Mouse (Mus musculus): ENCODE measurements around the gene Acot8. TPM values are rescaled to one million over a fixed set of nuclear protein-coding genes. Genes with fewer than 3 reads are reported as not detected.
A peak's percentile ranks its signal among the peaks of the same experiment; 100 is the strongest.

Acot8 gene
- polyA plus RNA-seq, 3 experiments from 2014 or later, result 34.5 to 45.6 (median 39.3) TPM

DNA sequence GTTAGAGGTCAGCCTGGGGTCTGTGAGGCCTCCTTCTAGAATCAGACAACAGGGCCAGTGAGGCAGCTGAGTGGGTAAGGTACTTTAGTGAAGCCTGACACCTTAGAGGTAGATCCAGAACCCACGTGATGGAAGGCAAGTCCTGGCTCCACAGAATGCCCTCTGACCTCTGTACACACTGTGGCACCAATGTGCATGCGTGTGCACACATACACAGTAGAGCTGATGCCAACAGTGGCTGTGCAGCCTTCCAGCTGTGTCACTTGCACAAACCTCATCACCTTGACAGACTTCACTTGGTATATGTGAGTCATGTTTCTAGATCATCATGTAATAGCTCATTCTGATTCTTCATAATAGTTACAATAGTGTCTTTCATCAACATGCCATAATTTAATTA is 52.2 kb downstream of the Acot8 start:
- ATAC-seq, result no peak

DNA sequence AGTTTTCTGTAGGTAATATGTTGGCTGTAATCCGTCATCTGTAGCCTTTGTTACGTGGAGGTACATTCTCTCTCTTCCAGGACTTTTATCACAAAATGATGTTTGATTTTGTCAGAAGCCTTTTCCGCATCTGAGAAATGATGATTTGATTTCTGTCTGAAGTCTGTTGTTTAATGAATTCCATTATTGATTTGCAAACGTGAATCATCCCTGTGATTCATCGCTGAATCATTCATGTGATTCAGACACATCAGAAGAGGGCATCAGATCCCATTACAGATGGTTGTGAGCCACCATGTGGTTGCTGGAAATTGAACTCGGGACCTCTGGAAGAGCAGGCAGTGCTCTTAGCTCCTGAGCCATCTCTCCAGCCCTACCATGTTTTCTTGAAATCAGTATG is 55.7 kb downstream of the Acot8 start:
- no peak for ATAC-seq

DNA sequence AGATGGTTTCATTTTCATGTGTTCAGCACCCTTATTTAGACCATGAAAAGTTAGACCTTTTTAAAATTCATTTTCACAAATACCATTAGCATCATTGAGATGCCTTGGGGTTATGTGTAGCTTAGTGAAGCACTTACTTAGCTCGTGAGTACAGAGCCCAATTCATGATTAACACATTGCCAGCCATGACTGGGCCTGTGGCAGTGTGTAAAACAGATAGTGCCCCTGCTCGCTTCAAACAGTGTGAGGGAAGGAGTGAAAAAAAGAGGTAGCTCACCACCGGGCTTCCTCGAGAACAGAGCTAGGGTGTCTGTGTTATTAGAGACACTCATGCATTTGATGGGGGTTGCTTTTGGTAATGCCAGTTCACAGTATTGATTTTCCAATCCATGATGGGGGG is 56.5 kb downstream of the Acot8 start:
- ATAC-seq, result no peak

DNA sequence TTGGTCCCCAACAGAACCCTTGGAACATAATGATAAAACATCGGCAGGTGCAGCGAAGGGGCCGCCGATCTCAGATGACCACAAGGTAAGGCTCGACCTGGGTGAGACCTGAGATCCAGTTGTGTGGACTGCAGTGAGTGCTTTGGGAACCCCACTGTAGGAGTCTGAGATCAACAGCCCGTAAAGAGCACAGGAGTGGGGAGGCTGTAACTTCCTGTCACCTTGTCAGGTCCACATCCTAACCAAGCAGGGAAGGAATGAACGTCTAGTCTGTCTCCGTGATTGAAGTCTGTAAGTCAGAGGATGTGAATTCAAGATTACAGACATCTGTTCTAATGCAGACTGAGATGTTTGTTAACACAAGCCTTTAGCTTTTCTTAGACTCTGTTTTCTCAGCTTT is 58.0 kb downstream of the Acot8 start:
- ATAC-seq, result peak; percentile 59

DNA sequence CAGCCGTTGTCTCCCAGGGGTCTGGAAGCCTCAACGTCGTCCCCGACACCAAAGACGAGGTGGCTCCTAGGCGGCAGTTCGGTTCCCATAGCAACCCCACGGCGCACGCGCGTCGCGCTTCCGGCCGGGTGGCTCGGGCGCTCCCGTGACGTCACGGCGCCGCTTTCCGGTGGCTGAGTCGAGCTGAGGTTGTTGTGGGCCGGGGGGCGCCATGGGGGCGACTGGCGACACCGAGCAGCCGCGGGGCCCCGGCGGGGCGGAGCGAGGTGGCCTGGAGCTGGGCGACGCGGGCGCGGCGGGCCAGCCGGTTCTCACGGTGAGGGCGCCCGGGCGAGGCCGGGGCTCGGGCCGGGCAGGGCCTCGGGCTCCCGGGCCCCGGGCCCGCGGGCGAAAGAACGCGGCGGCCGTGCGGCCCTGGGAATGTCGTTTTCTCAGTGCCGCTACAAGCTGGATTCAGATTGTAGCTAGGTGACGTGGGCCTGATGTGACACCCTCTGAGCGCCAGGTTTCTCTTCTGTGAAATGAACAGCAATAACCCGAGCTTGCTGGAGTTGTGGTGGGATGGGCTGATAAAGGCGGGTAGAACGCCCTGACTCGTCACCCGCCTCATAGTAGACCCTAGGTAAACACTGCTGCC is 58.7 kb downstream of the Acot8 start, which contains the start of the genes Wfdc3 and Dnttip1:
Gene Wfdc3, minus strand, starts transcription at position 89 of the 637 bp plus-strand sequence.
Gene Dnttip1, plus strand, starts transcription at position 141 of the 637 bp plus-strand sequence.
- peak; percentile 97 for ATAC-seq

DNA sequence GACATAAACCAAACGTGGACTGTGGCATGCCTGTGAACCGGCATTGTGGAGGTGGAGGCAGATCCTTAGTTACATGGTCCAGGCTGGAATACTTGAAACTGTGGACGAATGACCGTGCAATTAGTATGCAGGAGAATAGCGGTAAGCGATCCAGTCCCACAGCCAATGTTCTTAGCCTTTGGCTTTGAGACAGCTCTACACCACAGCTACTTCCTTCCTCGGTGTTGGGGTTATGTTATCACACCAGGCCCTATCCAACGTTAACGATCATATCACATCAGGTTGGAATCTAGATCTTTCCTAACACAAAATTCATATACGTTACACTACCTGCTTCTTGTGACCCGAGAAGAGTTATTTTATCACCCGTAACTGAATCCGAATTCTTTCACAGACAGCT is 59.7 kb downstream of the Acot8 start:
- ATAC-seq, result no peak

Other genes with a start within 250 kb of the Acot8 start
- not detected for gene Wfdc2, start 242.5 kb downstream of the Acot8 start, polyA plus RNA-seq (2017; shearing (Covaris generic))
- not detected for gene Spint3, start 231.4 kb downstream of the Acot8 start, polyA plus RNA-seq (2017; shearing (Covaris generic))
- gene Wfdc6a, start 219.4 kb downstream of the Acot8 start, polyA plus RNA-seq (2017; shearing (Covaris generic)), result not detected
- gene Eppin, start 211.3 kb downstream of the Acot8 start, polyA plus RNA-seq (2017; shearing (Covaris generic)), result not detected
- gene Wfdc6b, start 191.4 kb downstream of the Acot8 start, polyA plus RNA-seq (2017; shearing (Covaris generic)), result not detected
- gene Wfdc8, start 191.3 kb downstream of the Acot8 start, polyA plus RNA-seq (2017; shearing (Covaris generic)), result not detected
- gene Wfdc16, start 166.1 kb downstream of the Acot8 start, polyA plus RNA-seq (2017; shearing (Covaris generic)), result not detected
- not detected for gene Wfdc10, start 148.8 kb downstream of the Acot8 start, polyA plus RNA-seq (2017; shearing (Covaris generic))
- gene Wfdc9, start 148.3 kb downstream of the Acot8 start, polyA plus RNA-seq (2017; shearing (Covaris generic)), result not detected
- not detected for gene Wfdc11, start 130.8 kb downstream of the Acot8 start, polyA plus RNA-seq (2017; shearing (Covaris generic))
- not detected for gene Wfdc13, start 119.8 kb downstream of the Acot8 start, polyA plus RNA-seq (2017; shearing (Covaris generic))
- not detected for gene Spint4, start 106.4 kb downstream of the Acot8 start, polyA plus RNA-seq (2017; shearing (Covaris generic))
- gene Spint5, start 89.6 kb downstream of the Acot8 start, polyA plus RNA-seq (2017; shearing (Covaris generic)), result not detected
- gene Wfdc3, start 59.0 kb downstream of the Acot8 start, polyA plus RNA-seq (2017; shearing (Covaris generic)), result not detected
- gene Dnttip1, start 58.9 kb downstream of the Acot8 start, polyA plus RNA-seq (2017; shearing (Covaris generic)), result 1 to 10 TPM; 3.8 to 7.8 (median 5.0) TPM
- 100 to 1,000 TPM in 1 of 3 experiments, 10 to 100 TPM in 1, 1 to 10 TPM in 1; 7.9 to 171 (median 15.0) TPM for gene Ube2c, start 35.0 kb downstream of the Acot8 start, polyA plus RNA-seq (2017; shearing (Covaris generic))
- not detected for gene Tnnc2, start 24.9 kb downstream of the Acot8 start, polyA plus RNA-seq (2017; shearing (Covaris generic))
- 1 to 10 TPM; 5.2 to 9.7 (median 6.4) TPM for gene Snx21, start 19.1 kb downstream of the Acot8 start, polyA plus RNA-seq (2017; shearing (Covaris generic))
- 1 to 10 TPM; 3.7 to 6.1 (median 4.8) TPM for gene Zswim3, start 216 bp upstream of the Acot8 start, polyA plus RNA-seq (2017; shearing (Covaris generic))
- gene Zswim1, start 17.8 kb upstream of the Acot8 start, polyA plus RNA-seq (2017; shearing (Covaris generic)), result 10 to 100 TPM; 17.5 to 25.7 (median 22.5) TPM
- not detected for gene Spata25, start 23.7 kb upstream of the Acot8 start, polyA plus RNA-seq (2017; shearing (Covaris generic))
- 100 to 1,000 TPM; 206 to 247 (median 207) TPM for gene Ctsa, start 28.0 kb upstream of the Acot8 start, polyA plus RNA-seq (2017; shearing (Covaris generic))
- gene Neurl2, start 28.6 kb upstream of the Acot8 start, polyA plus RNA-seq (2017; shearing (Covaris generic)), result 1 to 10 TPM; 1.0 to 2.7 (median 1.1) TPM
- gene Pltp, start 52.8 kb upstream of the Acot8 start, polyA plus RNA-seq (2017; shearing (Covaris generic)), result 1 to 10 TPM in 2 of 3 experiments, under 1 TPM in 1; 0.50 to 3.0 (median 1.3) TPM
- gene Pcif1, start 74.4 kb upstream of the Acot8 start, polyA plus RNA-seq (2017; shearing (Covaris generic)), result 100 to 1,000 TPM; 110 to 126 (median 112) TPM
- 1 to 10 TPM; 6.2 to 7.4 (median 6.8) TPM for gene Zfp335, start 106.9 kb upstream of the Acot8 start, polyA plus RNA-seq (2017; shearing (Covaris generic))
- gene Mmp9, start 135.9 kb upstream of the Acot8 start, polyA plus RNA-seq (2017; shearing (Covaris generic)), result 1 to 10 TPM; 1.3 to 2.6 (median 2.6) TPM
- under 1 TPM in 2 of 3 experiments, not detected in 1; 0.21 to 0.33 TPM for gene Slc12a5, start 155.9 kb upstream of the Acot8 start, polyA plus RNA-seq (2017; shearing (Covaris generic))
- 10 to 100 TPM; 15.3 to 40.6 (median 24.8) TPM for gene Ncoa5, start 230.0 kb upstream of the Acot8 start, polyA plus RNA-seq (2017; shearing (Covaris generic))

Measured in inflammation-experienced regulatory T-cells, adult 6 months (primary cell).